Mouse (Mus musculus): ENCODE measurements around the gene Catsperb.

DNA sequence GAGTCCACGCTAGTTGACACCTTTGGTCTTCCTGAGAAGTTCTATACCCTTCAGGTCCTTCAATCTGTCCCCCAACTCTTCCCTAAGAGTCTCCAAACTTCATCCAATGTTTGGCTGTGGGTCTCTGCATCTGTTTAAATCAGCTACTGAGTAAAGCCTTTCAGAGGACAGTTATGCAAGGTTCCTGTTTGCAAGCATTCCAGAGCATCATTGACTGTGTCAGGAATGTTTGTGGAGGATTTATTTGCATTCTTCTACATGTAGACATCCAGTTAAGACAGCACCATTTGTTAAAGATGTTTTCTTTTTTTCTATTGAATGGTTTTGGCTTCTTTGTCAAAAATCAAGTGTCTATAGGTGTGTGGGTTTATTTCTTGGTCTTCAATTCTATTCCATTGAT, 21.7 kb downstream of the Catsperb start:
- TF ChIP-seq CTCF (IDR thresholded peaks at IDR 0.05; ENCODE audit: insufficient read depth, low read depth, low read length) (no peak), POLR2A (IDR thresholded peaks at IDR 0.05; ENCODE audit: insufficient read depth, low read depth, low read length) (no peak)

Measured in olfactory bulb, adult 2 months (tissue).